Mouse (Mus musculus) neural tube, embryonic 14.5 days (tissue): ENCODE results near the gene Comt. TPM values are rescaled to one million over a fixed set of nuclear protein-coding genes. Genes with fewer than 3 reads are reported as not detected.

Experiments
- ATAC-seq: fragments of 200-750 bp; cut with Nextera tagmentation; 2 replicates; pipeline ENCODE4 v1.8.0; 2017; ENCODE audit warnings: low read depth, mild to moderate bottlenecking, moderate TSS enrichment, moderate library complexity
- H3K27ac ChIP-seq: fragments of 300-500 bp; sonication (generic); 2 replicates; pipeline ENCODE4 v1.5.1; 2014; ENCODE audit warnings: low read depth, mild to moderate bottlenecking, control low read depth, low read length, moderate library complexity, mixed read lengths
- H3K27me3 ChIP-seq: fragments of 300-500 bp; sonication (generic); 2 replicates; pipeline ENCODE4 v1.6.1; 2014; ENCODE audit warnings: low read length; ENCODE audit not compliant: control insufficient read depth, insufficient read depth
- H3K36me3 ChIP-seq: fragments of 300-500 bp; sonication (generic); 2 replicates; pipeline ENCODE4 v1.6.1; 2014; ENCODE audit warnings: low read length, mixed read lengths; ENCODE audit not compliant: control insufficient read depth, insufficient read depth
- H3K4me1 ChIP-seq: fragments of 300-500 bp; sonication (generic); 2 replicates; pipeline ENCODE4 v1.6.1; 2014; ENCODE audit warnings: low read length; ENCODE audit not compliant: control insufficient read depth, insufficient read depth
- H3K4me2 ChIP-seq: fragments of 300-500 bp; sonication (generic); 2 replicates; pipeline ENCODE4 v1.6.1; 2014; ENCODE audit warnings: mild to moderate bottlenecking, low read depth, low read length, control low read depth
- H3K4me3 ChIP-seq: fragments of 300-500 bp; sonication (generic); 2 replicates; pipeline ENCODE4 v1.5.1; 2014; ENCODE audit warnings: low read depth, low read length, control low read depth, mixed read lengths
- H3K9ac ChIP-seq: fragments of 300-500 bp; sonication (generic); replicated peaks from 2 replicates; pipeline ENCODE4 v1.6.1; 2014; ENCODE audit warnings: low read depth, mild to moderate bottlenecking, control low read depth, low read length, mixed read lengths
- H3K9me3 ChIP-seq: fragments of 300-500 bp; sonication (generic); 2 replicates; pipeline ENCODE4 v1.6.1; 2016; ENCODE audit warnings: low read length; ENCODE audit not compliant: control insufficient read depth
- WGBS: fragments of 180-500 bp; shearing (Covaris S2); extraction: QIAGEN DNeasy Blood & Tissue Kit; methylation state at CpG from one replicate; pipeline ENCODE4 v1.1.7; 2014; 5-methylcytosine and 5-hydroxymethylcytosine counted together
- polyA plus RNA-seq: library from polyadenylated mRNA; unstranded; fragments of >200 nt; fragmentation: Nextera tagmentation; extraction: Ambion mirVana; gene quantifications from 2 replicates; pipeline ENCODE4 v1.2.1, GENCODE M21; 2014

Gene Comt
- 102 and 103 TPM in 2 replicates for polyA plus RNA-seq

DNA sequence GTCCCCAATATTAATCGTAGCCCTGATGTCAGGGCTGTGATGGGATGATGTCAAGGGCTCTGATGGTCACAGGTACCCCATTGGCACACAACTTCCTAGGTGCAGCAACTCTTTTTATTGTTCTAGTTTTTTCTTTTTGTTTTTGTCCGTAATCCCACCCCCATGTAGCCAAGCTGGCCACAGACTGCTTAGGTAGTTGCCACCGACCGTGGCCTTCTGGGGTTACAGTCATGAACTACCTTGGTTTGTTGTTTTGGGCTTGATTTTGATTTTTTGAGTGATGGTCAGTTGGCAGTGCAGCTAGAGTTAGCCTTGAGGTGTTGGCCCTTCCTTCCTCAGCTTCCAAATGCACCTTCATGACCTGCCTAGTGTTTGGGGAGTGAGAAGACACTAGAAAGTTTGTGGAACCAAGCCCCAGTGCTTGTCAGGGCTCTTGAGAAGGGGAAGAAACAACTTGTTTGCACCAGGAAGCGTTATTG is at the start of gene Comt:
Comt (minus strand) TSS at position 51 of the 479 bp plus-strand sequence.
- ATAC-seq, result 0 out of 2 replicates have a peak, but pooled peaks have one; percentile 1
- Histone ChIP-seq H3K9ac (peak within 1 kb of the TSS; percentile 88), H3K9me3 (no peaks in the 10 kb centered on the region), H3K4me1 (peaks cover 22% of the 10 kb centered on the region), H3K4me2 (peak within 1 kb of the TSS; percentile 82), H3K27ac (peak within 1 kb of the TSS; percentile 44; the same call in 1 of the 2 replicates), H3K4me3 (peak within 1 kb of the TSS; percentile 79), H3K36me3 (no peaks in the 10 kb centered on the region), H3K27me3 (no peaks in the 10 kb centered on the region)
- WGBS, result 58% methylated on average over 5 of the region's 5 CpGs

DNA sequence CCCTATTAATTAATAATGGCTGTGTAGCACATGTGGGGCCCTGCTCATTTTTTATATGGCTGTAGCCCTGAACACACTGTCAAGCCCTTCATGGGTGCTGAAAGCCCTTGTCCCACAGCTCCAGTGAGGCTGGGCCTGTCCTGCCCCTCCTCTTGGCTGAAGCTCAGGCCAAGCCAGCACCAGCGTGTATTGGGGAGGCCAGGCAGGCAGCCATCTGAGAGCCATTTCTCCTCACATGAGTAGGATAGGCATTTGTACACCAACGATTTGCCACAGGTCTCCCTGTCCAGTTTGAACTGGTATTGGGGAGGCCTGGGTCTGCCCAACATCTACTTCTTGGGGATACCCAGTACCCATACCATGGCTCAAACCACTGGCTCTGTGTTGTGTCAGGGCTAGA is 47.4 kb upstream of the Comt start:
- Histone ChIP-seq H3K4me1 (no peaks in the 10 kb centered on the region), H3K9ac (no peak overlapping the region), H3K27ac (no peak overlapping the region), H3K36me3 (peaks cover under 1% of the 10 kb centered on the region; the same call in 1 of the 2 replicates), H3K9me3 (no peaks in the 10 kb centered on the region), H3K4me3 (no peak overlapping the region), H3K27me3 (no peaks in the 10 kb centered on the region), H3K4me2 (no peak overlapping the region)
- ATAC-seq, result no peak
- 89% methylated on average over 2 of the region's 2 CpGs for WGBS

DNA sequence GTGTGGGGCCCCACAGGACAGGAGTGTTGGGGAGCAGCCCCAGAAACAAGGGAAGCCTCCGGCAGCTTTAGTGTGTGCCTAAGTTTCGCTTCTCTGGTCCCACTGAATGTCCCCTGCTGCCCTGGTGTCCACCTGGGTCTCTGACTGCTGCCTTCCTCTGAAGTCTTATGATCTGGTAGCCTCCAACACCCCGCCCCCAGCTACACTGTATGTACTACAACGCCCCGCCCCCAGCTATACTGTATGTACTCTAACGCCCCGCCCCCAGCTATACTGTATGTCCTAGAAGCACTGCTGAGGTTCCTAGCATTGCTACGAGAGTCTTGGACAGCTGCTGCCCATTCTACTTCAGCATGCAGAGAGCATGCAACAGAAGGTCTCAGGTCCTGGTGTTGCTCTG is 46.3 kb upstream of the Comt start:
- H3K4me1 ChIP-seq, result no peaks in the 10 kb centered on the region
- no peaks in the 10 kb centered on the region for H3K9me3 ChIP-seq
- H3K4me3 ChIP-seq, result no peak overlapping the region
- no peak overlapping the region for H3K4me2 ChIP-seq
- peaks cover 3% of the 10 kb centered on the region; the same call in 1 of the 2 replicates for H3K36me3 ChIP-seq
- ATAC-seq, result no peak
- WGBS, result 94% methylated on average over 8 of the region's 8 CpGs
- H3K27me3 ChIP-seq, result no peaks in the 10 kb centered on the region
- no peak overlapping the region for H3K9ac ChIP-seq
- H3K27ac ChIP-seq, result no peak overlapping the region

DNA sequence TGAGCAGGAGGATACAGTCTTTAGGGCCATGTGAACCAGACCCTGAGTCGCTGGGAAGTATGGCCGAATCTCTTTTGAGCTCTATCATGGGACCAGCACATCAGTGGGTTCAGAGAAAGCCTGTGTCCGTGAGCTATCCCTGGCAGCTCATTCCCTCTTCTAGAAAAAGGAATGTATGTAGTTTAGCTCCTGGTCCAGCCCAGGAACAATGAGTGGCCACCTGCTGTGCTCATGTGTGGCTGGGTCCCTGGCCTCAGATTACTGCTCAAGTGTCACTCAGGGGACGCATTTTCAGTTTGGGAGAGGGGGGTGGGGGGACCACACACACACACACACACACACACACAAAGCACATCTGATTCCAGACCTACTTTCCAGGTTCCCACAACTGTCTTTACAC is 45.8 kb upstream of the Comt start:
- 60% methylated on average over 4 of the region's 4 CpGs for WGBS
- Histone ChIP-seq H3K36me3 (peaks cover 3% of the 10 kb centered on the region; the same call in 1 of the 2 replicates), H3K9ac (no peak overlapping the region), H3K4me1 (no peaks in the 10 kb centered on the region), H3K4me3 (no peak overlapping the region), H3K9me3 (no peaks in the 10 kb centered on the region), H3K4me2 (no peak overlapping the region), H3K27me3 (no peaks in the 10 kb centered on the region), H3K27ac (no peak overlapping the region)
- no peak for ATAC-seq

DNA sequence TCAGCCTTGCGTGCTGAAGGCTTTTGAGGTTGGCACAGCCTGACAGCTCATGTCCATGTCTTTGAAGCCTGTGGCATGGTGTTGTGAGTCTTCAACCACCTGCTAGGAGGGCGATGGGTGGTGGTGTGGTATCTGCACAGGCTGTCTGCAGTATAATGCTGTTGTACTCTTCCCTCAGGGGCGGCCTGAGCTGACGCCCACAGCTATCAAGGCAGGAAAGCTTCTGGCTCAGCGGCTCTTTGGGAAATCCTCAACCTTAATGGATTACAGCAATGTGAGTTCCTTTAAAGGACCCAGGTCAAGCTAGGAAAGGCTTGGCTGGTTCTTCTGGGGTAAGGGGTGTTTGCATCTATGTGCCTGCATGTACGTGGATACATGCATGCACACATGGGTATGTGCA is 45.3 kb upstream of the Comt start:
- Histone ChIP-seq H3K9ac (no peak overlapping the region), H3K27ac (no peak overlapping the region), H3K27me3 (no peaks in the 10 kb centered on the region), H3K36me3 (peaks cover 3% of the 10 kb centered on the region; the same call in 1 of the 2 replicates), H3K4me1 (no peaks in the 10 kb centered on the region), H3K4me3 (no peak overlapping the region), H3K4me2 (no peak overlapping the region), H3K9me3 (no peaks in the 10 kb centered on the region)
- 87% methylated on average over 6 of the region's 6 CpGs for WGBS
- no peak for ATAC-seq

DNA sequence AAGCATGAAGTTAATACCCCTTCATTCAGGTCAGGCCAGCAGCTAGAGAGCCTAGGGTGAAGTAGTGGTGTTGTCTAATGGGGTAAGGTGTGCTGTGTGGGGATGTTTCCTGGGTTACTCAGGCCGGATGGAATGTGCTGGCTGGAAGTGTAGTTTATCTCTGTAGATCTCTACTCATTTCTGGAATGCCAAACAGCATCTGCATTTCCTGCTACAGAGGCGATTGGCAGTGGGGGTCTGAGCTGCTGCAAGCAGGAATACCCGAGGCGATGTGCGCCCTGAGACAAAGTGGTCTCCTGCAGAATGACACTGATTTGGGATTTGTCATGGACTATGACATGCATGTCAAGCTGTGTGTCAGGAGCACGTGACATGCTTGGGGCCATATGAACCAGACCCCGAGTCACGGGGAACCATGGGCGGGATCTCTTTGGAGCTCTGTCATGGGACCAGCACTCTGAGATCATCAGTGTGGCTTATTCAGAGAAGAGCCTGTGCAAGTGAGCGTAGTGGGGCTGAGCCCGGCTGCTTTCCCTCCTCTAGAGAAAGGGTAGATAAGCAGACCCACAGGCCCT is 44.8 kb upstream of the Comt start:
- no peaks in the 10 kb centered on the region for H3K27me3 ChIP-seq
- peaks cover 3% of the 10 kb centered on the region; the same call in 1 of the 2 replicates for H3K36me3 ChIP-seq
- 90% methylated on average over 11 of the region's 11 CpGs for WGBS
- no peak for ATAC-seq
- no peaks in the 10 kb centered on the region for H3K4me1 ChIP-seq
- H3K4me2 ChIP-seq, result no peak overlapping the region
- H3K27ac ChIP-seq, result no peak overlapping the region
- H3K4me3 ChIP-seq, result no peak overlapping the region
- no peak overlapping the region for H3K9ac ChIP-seq
- no peaks in the 10 kb centered on the region for H3K9me3 ChIP-seq

DNA sequence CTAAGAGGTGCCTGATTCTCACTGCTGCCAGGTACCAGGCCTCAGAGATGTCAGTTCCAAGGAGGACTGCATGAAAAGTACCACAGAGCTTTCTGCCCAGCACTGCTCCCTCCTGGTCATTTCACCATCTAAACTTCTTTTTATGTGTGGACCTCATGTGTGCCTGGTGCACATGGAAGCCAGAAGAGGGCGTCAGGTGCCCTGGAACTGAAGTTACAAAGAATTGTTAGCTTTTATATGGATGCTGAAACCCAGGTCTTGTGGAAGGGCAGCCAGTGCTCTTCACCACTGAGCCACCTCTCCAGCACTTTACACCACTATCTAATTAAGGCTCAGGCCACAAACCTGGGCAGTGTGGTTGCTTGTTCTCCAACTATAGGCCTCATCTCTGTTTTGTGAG is 44.2 kb upstream of the Comt start:
- WGBS, result 47% methylated on average over 1 of the region's 1 CpGs
- no peak overlapping the region for H3K4me2 ChIP-seq
- H3K27ac ChIP-seq, result no peak overlapping the region
- ATAC-seq, result no peak
- no peaks in the 10 kb centered on the region for H3K9me3 ChIP-seq
- no peak overlapping the region for H3K9ac ChIP-seq
- no peaks in the 10 kb centered on the region for H3K4me1 ChIP-seq
- H3K36me3 ChIP-seq, result peaks cover 3% of the 10 kb centered on the region; the same call in 1 of the 2 replicates
- H3K27me3 ChIP-seq, result no peaks in the 10 kb centered on the region
- no peak overlapping the region for H3K4me3 ChIP-seq

DNA sequence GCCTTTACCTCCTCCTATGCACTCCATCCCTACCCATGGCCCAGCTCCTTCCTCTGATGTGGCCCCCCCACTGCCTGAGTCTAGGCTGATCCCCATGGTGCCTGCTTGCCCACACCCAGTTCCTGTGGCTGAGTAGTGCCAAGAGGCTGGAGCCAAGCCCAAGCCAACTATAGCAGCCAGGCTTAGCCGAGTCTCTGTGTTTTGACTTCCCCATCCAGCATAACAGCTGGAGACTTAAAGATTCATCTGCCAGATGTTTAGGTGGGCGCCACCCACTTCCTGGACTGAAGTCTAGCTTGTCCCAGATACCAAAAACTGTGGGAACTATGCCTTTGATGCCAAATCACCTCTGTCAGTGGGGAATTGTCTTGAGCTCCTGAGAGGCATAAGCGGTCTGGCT is 37.6 kb upstream of the Comt start:
- Histone ChIP-seq H3K4me1 (peaks cover 11% of the 10 kb centered on the region), H3K27ac (no peak overlapping the region), H3K9ac (no peak overlapping the region), H3K36me3 (peaks cover 3% of the 10 kb centered on the region; the same call in 1 of the 2 replicates), H3K4me3 (no peak overlapping the region), H3K27me3 (no peaks in the 10 kb centered on the region), H3K4me2 (no peak overlapping the region), H3K9me3 (no peaks in the 10 kb centered on the region)
- WGBS, result 74% methylated on average over 3 of the region's 3 CpGs
- no peak for ATAC-seq

DNA sequence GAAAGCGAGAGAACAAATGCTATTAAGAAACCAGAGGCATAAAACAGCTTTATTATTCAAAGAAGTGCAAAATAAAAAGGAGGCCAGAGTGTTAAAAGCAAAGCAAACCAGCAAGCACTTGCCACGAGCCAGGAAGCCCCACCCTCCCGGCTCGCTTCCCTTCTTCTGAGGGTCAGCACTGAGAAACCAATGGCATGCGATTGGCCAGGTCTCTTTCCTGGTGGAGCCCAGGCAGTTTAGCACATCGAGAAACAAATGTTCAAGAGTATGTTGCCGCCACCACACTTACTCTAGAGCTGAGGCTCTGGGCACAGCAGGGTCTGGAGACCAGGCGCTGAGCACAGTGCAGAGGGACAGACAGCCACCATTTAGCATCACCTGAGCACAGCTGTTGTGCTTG is 35.9 kb upstream of the Comt start:
- H3K4me3 ChIP-seq, result no peak overlapping the region
- 50% methylated on average over 8 of the region's 8 CpGs for WGBS
- H3K27me3 ChIP-seq, result no peaks in the 10 kb centered on the region
- peaks cover 17% of the 10 kb centered on the region for H3K4me1 ChIP-seq
- no peak overlapping the region for H3K9ac ChIP-seq
- H3K27ac ChIP-seq, result no peak overlapping the region
- H3K36me3 ChIP-seq, result no peaks in the 10 kb centered on the region
- H3K9me3 ChIP-seq, result no peaks in the 10 kb centered on the region
- H3K4me2 ChIP-seq, result no peak overlapping the region
- ATAC-seq, result no peak
